Mouse (Mus musculus) embryonic facial prominence, embryonic 15.5 days (tissue): ENCODE measurements around the gene Pde10a. TPM values are rescaled to one million over a fixed set of nuclear protein-coding genes. Genes with fewer than 3 reads are reported as not detected.

Experiments
- ATAC-seq: fragments of 200-750 bp; cut with Nextera tagmentation; 2 replicates; pipeline ENCODE4 v1.8.0; 2017; ENCODE audit warnings: low read depth, moderate TSS enrichment; ENCODE audit not compliant: insufficient number of reproducible peaks, low FRiP score, low TSS enrichment
- H3K27ac ChIP-seq: fragments of 300-500 bp; sonication (generic); replicated peaks from 2 replicates; pipeline ENCODE4 v1.5.1; 2015; ENCODE audit warnings: mild to moderate bottlenecking, inconsistent platforms
- H3K27me3 ChIP-seq: fragments of 300-500 bp; sonication (generic); 2 replicates; pipeline ENCODE4 v1.6.1; 2015; ENCODE audit warnings: inconsistent platforms
- H3K36me3 ChIP-seq: fragments of 300-500 bp; sonication (generic); 2 replicates; pipeline ENCODE4 v1.6.1; 2015; ENCODE audit warnings: mild to moderate bottlenecking, inconsistent platforms
- H3K4me1 ChIP-seq: fragments of 300-500 bp; sonication (generic); 2 replicates; pipeline ENCODE4 v1.6.1; 2015; ENCODE audit warnings: inconsistent platforms
- H3K4me2 ChIP-seq: fragments of 300-500 bp; sonication (generic); replicated peaks from 2 replicates; pipeline ENCODE4 v1.6.1; 2015; ENCODE audit warnings: mild to moderate bottlenecking, inconsistent platforms
- H3K4me3 ChIP-seq: fragments of 300-500 bp; sonication (generic); replicated peaks from 2 replicates; pipeline ENCODE4 v1.5.1; 2015; ENCODE audit warnings: mild to moderate bottlenecking, inconsistent platforms
- H3K9ac ChIP-seq: fragments of 300-500 bp; sonication (generic); 2 replicates; pipeline ENCODE4 v1.6.1; 2015; ENCODE audit warnings: inconsistent platforms
- H3K9me3 ChIP-seq: fragments of 300-500 bp; sonication (generic); replicated peaks from 2 replicates; pipeline ENCODE4 v1.6.1; 2016; ENCODE audit warnings: inconsistent platforms
- WGBS: fragments of 180-500 bp; shearing (Covaris S2); methylation state at CpG from one replicate; pipeline ENCODE4 v1.1.7; 2015; 5-methylcytosine and 5-hydroxymethylcytosine counted together
- polyA plus RNA-seq: library from polyadenylated mRNA; unstranded; fragments of >200 nt; fragmentation: Nextera tagmentation; extraction: Ambion mirVana; gene quantifications from 2 replicates; pipeline ENCODE4 v1.2.1, GENCODE M21; 2015

The Pde10a gene
- polyA plus RNA-seq, 1 experiment from 2014 or later, result 3.0 TPM

- Histone ChIP-seq H3K9ac (no peak overlapping the region), H3K4me3 (no peak overlapping the region), H3K27me3 (no peaks in the 10 kb centered on the region; the same call in 1 of the 2 replicates), H3K4me2 (no peak overlapping the region), H3K27ac (no peak overlapping the region), H3K4me1 (no peaks in the 10 kb centered on the region), H3K9me3 (no peaks in the 10 kb centered on the region), H3K36me3 (no peaks in the 10 kb centered on the region)
- 61% methylated on average over 5 of the region's 5 CpGs for WGBS
- ATAC-seq, result no peak
Observed at GRCm38 (mm10) chr17:9030181-9030580, 505.0 kb downstream of the Pde10a start.

- WGBS, result 12% methylated on average over 24 of the region's 24 CpGs
- no peaks in the 10 kb centered on the region; the same call in 1 of the 2 replicates for H3K27me3 ChIP-seq
- H3K9ac ChIP-seq, result no peak overlapping the region
- peak; percentile 34; the same call in 1 of the 2 replicates for ATAC-seq
- H3K4me1 ChIP-seq, result no peaks in the 10 kb centered on the region
- H3K4me3 ChIP-seq, result no peak overlapping the region
- H3K4me2 ChIP-seq, result peak overlapping the region; percentile 38
- no peaks in the 10 kb centered on the region for H3K9me3 ChIP-seq
- no peak overlapping the region for H3K27ac ChIP-seq
- no peaks in the 10 kb centered on the region for H3K36me3 ChIP-seq
Observed at GRCm38 (mm10) chr17:9031241-9032141, 506.3 kb downstream of the Pde10a start.

DNA sequence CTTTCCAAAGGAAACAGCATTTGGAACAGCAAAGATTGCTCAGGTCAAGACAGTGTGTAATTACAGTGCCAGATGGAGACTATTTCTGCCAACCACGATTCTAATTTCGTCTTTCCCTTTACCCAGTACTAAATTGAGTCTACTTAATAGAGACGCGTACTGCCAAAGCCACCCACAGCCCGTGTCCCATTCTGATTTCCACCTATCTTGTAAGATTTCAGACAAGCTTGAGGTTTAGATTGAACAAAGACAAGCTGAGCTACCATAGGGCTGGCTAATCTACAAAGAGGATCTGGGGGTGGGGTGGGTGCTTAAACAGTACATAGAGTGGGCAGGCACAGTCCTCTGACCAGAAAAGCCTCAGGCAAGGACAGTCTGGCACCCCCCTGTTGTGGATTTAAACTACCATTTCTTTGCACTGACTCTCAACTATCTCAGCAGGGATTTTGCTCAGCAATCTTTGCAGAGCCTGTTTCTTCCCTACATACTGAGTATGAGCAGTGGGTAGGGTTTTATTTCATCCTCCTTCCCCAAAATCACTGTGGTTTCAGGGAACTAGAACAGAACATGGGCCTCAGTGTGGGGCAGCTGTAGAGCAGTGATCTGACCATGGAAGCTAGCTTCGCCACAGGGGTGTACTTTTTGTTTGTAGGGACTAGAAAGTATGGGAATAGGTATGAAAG, 507.3 kb downstream of the Pde10a start:
- Histone ChIP-seq H3K36me3 (no peaks in the 10 kb centered on the region), H3K9ac (no peak overlapping the region), H3K4me2 (no peak overlapping the region), H3K4me1 (no peaks in the 10 kb centered on the region), H3K27me3 (no peaks in the 10 kb centered on the region; the same call in 1 of the 2 replicates), H3K4me3 (no peak overlapping the region), H3K27ac (no peak overlapping the region), H3K9me3 (no peaks in the 10 kb centered on the region)
- ATAC-seq, result no peak
- WGBS, result 51% methylated on average over 6 of the region's 6 CpGs

- H3K36me3 ChIP-seq, result no peaks in the 10 kb centered on the region
- H3K4me2 ChIP-seq, result no peak overlapping the region
- ATAC-seq, result no peak
- no peaks in the 10 kb centered on the region for H3K4me1 ChIP-seq
- WGBS, result 75% methylated on average over 5 of the region's 5 CpGs
- no peaks in the 10 kb centered on the region for H3K9me3 ChIP-seq
- no peak overlapping the region for H3K27ac ChIP-seq
- H3K27me3 ChIP-seq, result no peaks in the 10 kb centered on the region; the same call in 1 of the 2 replicates
- no peak overlapping the region for H3K9ac ChIP-seq
- no peak overlapping the region for H3K4me3 ChIP-seq
Observed at GRCm38 (mm10) chr17:9033511-9033910, 508.3 kb downstream of the Pde10a start.

DNA sequence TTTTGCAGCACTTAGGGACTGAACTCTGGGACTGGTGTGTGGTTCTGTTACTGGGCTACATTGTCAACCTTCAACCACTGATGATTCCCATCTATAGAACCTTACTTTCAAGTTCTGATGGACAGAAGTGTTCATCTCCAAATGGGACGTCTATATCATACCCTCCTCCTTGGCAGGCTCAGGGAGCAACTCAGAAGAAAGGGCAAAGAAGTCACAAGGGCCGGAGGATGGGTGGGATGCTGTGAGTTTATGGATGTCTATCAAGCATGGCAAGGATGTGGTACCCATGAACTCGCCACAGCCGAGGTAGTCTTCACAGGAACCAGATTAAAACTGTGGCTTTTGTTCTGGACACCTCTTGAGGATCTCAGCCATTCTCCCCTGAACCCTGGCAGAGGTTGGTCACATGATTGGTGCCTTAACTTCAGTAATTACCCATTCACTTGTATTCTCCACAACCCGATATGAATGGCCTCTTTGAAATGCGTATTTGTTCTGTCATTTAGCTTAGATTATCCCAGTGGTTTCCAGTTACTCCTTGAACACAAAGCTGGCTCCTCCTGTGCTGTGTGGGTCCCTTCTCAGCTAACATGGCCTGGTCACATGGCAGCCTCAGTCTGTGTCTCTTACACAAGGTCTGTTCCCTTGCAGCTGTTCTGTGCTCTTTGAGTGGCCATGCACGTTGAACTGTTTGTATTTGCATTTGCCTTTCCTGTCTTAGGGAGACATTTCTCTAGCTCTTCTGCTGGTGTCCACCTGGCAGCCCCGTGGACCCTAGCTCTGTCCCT, 510.6 kb downstream of the Pde10a start:
- no peak overlapping the region for H3K4me2 ChIP-seq
- H3K9me3 ChIP-seq, result no peaks in the 10 kb centered on the region
- H3K27me3 ChIP-seq, result no peaks in the 10 kb centered on the region
- no peak overlapping the region for H3K27ac ChIP-seq
- WGBS, result 58% methylated on average over 8 of the region's 8 CpGs
- H3K4me3 ChIP-seq, result no peak overlapping the region
- ATAC-seq, result no peak
- no peaks in the 10 kb centered on the region for H3K36me3 ChIP-seq
- no peak overlapping the region for H3K9ac ChIP-seq
- H3K4me1 ChIP-seq, result no peaks in the 10 kb centered on the region

Other genes with a start within 250 kb of the Pde10a start
- 159 and 161 TPM in 2 replicates for gene Mpc1, start 242.5 kb upstream of the Pde10a start, polyA plus RNA-seq
- gene Sft2d1, start 214.3 kb upstream of the Pde10a start, polyA plus RNA-seq, result 60.6 and 72.1 TPM in 2 replicates
- 0.35 and 1.2 TPM in 2 replicates for gene Prr18, start 187.9 kb upstream of the Pde10a start, polyA plus RNA-seq
- gene T2, start 169.4 kb upstream of the Pde10a start, polyA plus RNA-seq, result 0.60 and 1.2 TPM in 2 replicates
- 0.26 and 0.94 TPM in 2 replicates for gene T, start 90.9 kb upstream of the Pde10a start, polyA plus RNA-seq
- gene Gm17087, start 41.6 kb downstream of the Pde10a start, polyA plus RNA-seq, result 0.25 TPM in 1 of 2 replicates, not detected in the other